Mouse (Mus musculus) adrenal gland (tissue): Measurements from ENCODE around the gene Best2.

Experiments used
- intact Hi-C: fragments of 180-260 bp; cut with DNase I; formaldehyde crosslinking; loops from one replicate; pipeline ENCODE4 v1.15.1; 2025
- long read RNA-seq, 2 experiments: library from polyadenylated mRNA; unstranded; transcript quantifications; one replicate each; pipeline ENCODE4 v2.0.0; 2020; ENCODE audit warnings: borderline replicate concordance in 1 of 2; ENCODE audit not compliant: insufficient replicate concordance in 1 of 2

Best2 gene
- long read RNA-seq, experiment 1, result 0 reads
- long read RNA-seq, experiment 2, result 0 reads

DNA sequence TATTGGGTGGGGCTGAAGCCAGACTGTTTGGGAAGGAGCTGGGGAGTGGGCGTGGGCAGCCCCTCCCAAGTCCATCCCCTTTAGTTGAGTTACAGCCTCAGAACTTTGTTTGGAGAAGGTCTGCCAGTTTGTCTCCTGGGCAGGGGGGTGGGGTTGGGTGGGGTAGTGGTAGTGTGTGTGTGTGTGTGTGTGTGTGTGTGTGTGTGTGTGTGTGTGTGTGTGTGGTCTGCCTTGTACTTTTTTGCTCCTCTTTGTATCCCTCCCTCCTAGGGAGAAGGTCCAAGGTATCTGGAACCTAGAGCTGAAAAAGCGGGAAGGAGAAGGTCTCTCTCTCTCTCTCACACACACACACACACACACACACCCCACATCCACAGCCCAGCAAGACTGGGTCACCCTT, at the start of gene Best2:
Gene Best2, minus strand, starts transcription at position 101 of the 400 bp plus-strand sequence.
- intact Hi-C loops, result no loop called here

DNA sequence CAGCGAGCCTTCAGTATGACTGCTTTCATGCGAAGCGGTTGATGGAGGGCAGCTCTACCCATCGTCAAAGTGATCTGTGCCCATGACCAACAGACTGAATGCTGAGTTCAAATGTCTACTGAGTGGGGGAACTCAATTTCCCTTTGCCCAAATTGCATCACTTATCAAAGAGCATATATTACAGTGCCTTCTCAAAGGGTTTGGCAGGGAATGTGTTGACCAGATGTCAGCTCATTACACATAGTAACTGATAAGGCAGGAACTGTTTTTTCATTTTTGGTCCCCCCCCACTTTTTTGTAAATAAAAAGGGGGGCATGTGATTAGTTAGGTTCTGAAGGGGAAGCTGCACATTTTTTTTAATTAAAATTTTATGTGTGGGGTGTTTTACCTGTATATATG, 48.3 kb upstream of the Best2 start:
- intact Hi-C loops, result no loop called here

DNA sequence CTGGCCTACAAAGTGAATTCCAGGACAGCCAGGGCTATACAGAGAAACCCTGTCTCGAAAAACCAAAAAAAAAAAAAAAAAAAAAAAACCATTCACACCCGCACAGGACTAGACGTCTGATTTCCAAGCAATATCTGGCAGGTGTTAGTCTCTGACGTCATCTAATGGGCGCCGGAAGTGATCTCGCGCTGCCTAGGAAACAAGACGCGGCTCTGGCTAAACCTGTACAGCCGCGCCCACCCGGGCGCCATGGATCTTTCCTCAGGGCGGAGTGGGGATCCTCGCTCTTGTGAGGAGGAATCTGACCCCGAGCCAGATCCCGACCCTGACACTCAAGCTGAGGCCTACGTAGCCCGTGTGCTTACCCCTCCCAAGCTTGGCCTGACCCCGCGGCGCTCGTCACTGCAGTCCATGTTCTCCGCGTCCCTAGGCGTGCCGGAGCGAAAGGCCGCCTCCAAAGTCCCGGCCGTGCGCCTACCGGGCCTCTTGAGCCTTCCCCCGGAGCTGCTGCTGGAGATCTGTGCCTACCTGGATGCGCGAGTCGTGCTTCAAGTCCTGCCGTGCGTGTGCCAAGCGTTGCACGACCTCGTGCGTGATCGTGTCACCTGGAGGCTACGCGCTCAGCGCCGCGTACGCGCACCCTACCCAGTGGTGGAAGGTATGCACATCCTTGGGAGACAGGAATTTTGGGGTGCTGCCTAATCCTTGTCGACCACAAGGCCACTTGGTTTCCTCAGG, 45.7 kb upstream of the Best2 start, which contains the start of gene Fbxw9:
Gene Fbxw9, plus strand, starts transcription at position 177 of the 738 bp plus-strand sequence.
- intact Hi-C loops, result no loop called here

DNA sequence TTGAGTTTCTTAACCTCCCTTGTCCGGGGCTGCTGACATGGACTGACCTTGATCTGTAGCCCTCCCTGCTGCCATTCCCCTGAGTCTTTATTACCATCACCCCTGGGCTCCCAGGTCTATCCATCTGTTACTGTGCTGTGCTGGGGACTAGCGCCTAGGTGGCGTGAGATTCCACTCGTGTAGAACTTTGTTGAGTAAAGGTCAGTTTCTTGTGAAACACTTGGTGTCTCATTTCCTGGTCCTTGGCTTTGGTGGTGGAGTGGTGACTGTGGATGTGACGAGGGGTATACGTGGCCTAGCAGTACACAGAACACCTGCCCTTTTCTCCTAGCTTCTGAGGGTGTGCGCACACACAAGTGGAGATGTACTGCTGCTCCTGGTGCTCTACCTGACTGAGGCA, 43.0 kb upstream of the Best2 start:
- intact Hi-C loops, result no loop called here

GRCm38 (mm10) chr8:85043619-85044018, 29.3 kb upstream of the Best2 start:
- intact Hi-C loops, result no loop called here

DNA sequence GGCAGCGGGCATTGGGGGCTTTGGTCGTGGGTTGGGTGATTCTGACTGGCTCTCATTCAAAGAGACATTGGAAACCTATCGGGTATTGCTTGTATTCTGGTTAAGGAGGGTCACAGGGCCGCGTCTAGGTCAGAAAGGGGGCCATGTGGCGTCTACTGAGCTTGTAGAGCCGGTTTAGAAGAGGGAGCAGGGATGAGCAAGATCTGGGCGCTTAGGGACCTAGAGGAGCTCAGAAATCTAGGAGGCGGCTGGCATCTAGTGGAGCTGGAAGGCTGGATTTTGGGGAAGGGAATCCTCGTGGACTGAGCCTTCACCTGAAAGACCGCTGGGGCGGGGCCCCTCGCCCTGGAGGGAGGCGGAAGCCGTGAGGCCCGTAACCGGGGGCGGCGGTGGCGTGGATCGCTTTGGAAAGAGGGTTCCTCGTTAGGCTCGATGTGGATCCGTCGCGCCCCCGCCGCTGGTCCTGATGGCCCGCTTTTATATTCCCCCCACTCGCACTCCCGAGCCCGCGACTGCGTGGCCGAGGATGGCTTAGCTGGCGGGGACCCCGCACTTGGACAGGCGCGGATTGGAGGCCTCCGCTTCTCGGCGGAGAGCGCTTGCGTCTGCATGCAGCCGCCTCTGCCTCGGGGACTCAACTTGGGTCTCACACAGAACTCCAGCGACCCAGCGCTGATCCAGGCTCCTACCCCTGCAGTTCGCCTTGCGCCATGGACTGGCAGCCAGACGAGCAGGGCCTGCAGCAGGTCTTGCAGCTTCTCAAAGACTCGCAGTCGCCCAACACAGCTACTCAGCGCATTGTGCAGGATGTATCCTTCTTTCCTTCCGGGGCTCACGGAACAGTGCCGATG, 23.6 kb upstream of the Best2 start:
- intact Hi-C loops, result loop anchor here (5.0 kb wide), 1 partner anchor 34 kb away; the partner anchor contains the start of gene Dhps

DNA sequence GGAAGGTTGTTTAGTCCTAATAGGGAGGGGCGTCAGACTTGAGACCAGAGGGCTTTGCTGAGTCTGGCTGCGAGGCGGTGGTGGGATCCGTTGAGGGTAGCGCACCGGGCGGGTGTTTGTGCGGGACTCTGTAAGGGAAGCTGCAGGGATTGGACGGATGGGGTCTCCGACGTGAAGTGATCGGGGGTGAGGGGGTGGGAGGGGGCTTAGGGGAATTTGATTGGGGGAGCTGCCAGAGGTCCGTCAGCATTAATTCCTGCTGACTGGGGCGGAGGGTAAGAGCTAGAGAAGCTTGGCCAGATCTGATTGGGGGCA, 23.0 kb upstream of the Best2 start:
- intact Hi-C loops, result loop anchor here (5.0 kb wide), 1 partner anchor 35 kb away; the partner anchor contains the start of gene Dhps

- intact Hi-C loops, result loop anchor here (5.0 kb wide), 1 partner anchor 35 kb away; the partner anchor contains the start of gene Dhps
Measured at GRCm38 (mm10) chr8:85036718-85037365, 22.5 kb upstream of the Best2 start, which contains the start of gene Tnpo2. Gene Tnpo2 (plus strand): TSS chr8:85036915.

GRCm38 (mm10) chr8:85036381-85036717, 22.0 kb upstream of the Best2 start:
- intact Hi-C loops, result loop anchor here (5.0 kb wide), 1 partner anchor 36 kb away; the partner anchor contains the start of gene Dhps

DNA sequence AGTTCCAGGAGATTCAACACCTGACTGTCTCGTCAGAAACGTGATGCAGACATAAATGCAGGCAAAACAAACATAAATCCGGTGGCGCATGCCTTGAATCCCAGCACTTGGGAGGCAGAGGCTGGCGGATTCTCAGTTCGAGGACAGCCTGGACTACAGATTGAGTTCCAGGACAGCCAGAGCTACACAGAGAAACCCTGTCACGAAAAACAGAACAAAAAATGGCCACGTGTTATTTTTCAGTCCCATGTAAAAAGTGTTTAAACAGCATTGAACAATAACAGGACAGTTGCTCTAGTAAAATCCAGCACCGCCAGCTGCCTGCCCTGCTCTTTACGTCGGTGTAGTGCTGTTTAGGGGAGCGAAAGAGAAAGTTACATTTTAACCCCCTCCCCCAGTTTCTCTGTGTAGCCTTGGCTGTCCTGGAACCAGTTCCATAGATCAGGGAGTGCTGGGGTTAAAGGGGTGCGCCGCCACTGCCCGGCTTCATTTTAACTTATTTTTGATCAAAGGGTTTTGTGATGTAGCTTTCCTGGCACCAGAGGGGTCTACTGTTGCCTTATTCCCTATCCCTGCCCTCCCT, 21.5 kb upstream of the Best2 start:
- intact Hi-C loops, result loop anchor here (5.0 kb wide), 1 partner anchor 36 kb away; the partner anchor contains the start of gene Dhps

GRCm38 (mm10) chr8:85035165-85035727, 20.9 kb upstream of the Best2 start:
- intact Hi-C loops, result loop anchor here (5.0 kb wide), 1 partner anchor 37 kb away; the partner anchor contains the start of gene Dhps

DNA sequence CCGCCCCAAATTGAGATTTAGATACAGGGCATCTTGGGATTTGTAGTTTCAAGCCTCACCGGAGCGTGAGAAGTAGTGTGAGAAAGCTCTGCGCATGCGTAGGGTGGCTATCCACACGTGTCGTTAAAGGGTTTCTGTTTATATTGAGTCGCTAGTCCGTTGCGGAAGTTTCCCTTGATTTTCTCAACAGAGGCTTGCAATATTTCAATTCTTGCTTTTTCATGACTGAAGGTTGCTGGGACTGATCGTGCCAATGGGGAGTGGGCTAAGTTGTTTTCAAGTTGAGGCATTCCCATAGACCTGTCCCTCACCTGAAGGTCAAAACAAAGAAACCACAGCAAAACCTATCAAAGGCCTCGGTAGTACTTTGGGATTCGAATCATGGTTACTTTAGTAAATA, 20.4 kb upstream of the Best2 start:
- intact Hi-C loops, result loop anchor here (5.0 kb wide), 1 partner anchor 38 kb away; the partner anchor contains the start of gene Dhps

DNA sequence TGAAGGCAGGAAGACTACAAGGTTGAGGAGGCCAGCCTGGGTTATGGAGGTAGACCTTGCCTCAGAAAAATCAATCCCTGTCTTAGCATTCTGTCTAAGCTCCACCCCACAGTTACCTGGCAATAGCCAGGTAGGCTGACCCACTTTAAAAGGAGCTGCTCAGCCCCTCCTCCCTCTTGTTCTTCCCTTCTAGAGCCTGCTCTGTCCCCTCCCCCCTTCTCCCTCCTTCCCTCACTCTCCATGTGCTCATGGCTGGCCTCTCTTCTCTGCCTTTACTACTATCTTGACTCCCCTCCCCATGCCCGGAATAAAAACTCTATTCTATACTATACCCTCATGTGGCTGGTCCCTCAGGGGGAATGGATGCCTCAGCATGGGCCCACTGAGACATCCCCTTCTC, 19.5 kb upstream of the Best2 start:
- intact Hi-C loops, result no loop called here

DNA sequence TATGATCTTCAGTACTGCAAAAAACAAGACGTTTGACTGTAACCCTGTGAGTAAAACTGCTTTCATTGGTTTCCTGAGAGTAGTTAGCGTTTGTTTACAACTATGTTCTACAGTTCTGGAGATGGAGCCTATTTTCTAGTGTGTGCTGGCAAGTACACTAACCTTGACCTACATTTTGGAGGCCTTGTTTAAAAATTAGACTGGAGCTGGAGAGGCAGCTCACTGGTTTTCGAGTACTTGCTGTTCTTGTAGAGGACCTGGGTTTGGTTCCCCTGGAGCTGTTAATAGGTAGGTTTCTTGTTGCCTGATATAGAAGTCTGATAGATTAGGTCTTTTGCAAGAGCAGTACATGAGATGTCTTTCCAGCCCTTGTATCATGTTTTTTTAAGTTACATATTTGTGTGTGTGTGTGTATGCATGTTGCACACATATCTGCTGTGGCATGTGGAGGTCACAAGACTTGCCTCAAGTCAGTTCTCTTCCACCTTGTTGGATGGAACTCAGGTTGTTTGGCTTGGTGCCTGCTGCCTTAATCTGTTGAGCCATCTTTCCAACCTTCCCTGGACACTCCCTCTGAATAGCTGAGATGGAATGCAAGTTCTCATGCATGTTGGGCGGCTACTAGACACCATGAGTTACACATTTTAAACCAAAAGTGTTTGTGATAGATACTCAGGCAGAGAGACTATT, 18.4 kb upstream of the Best2 start:
- intact Hi-C loops, result no loop called here

- intact Hi-C loops, result loop anchor here (5.0 kb wide), 1 partner anchor 52 kb away; the partner anchor contains the start of gene Junb
Measured at GRCm38 (mm10) chr8:85029271-85029670, 14.9 kb upstream of the Best2 start.

- intact Hi-C loops, result loop anchor here (5.0 kb wide), 1 partner anchor 51 kb away; the partner anchor contains the start of gene Junb
Measured at GRCm38 (mm10) chr8:85027922-85028321, 13.6 kb upstream of the Best2 start.

DNA sequence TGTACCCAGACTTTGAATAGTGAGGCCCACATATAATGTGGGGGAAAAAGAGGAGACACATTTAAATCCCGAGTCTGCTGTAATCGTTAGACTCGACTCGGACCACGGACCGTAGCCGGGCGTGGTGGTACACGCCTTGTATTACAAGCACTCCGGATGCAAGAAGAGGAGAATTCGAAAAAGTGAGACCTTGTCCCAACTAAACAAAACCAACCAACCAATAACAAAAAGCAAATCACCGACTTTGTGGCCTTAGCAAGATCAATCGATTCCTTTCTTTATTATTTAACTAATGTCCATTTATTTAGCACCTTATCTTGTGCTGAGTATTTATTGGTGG, 13.2 kb upstream of the Best2 start:
- intact Hi-C loops, result loop anchor here (5.0 kb wide), 1 partner anchor 50 kb away; the partner anchor contains the start of gene Junb

DNA sequence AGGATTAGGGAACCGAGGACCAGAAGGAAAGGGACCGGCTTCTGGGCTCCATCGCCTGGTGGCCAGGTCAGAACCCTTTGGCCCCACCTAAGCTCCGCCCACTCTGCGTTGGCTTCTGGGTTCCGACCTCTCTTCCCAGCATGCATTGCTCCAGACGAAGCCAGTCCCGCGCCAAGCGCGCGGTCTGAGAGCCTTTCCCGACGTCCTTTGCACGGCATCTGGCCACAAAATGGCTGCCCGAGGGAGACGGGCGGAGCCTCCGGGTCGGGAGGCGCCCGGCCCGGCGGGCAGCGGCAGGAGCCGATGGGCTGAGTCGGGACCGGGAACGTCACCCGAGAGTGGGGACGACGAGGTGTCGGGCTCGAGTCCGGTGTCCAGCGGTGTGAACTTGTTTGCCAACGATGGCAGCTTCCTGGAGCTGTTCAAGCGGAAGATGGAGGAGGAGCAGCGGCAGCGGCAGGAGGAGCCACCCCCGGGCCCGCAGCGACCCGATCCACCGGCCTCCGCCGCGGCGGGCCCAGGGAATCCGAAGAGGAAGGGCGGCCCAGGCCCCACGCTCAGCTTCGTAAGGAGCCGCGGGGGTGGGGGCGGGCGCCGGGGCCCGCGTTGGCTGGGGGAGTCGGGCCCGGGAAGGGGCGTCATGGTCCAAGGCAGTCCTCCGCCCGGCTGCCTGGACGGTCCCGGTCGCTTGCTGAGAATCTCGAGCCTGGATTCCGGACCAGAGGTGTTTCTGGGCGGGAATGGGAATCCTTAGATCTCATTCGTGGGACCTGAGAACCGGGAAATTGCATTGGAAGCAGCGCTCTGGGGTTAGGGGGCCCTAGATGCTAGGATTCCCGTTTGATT, 12.6 kb upstream of the Best2 start, which contains the start of gene Trir:
Gene Trir, plus strand, starts transcription at position 154 of the 846 bp plus-strand sequence.
- intact Hi-C loops, result loop anchor here (5.0 kb wide), 1 partner anchor 50 kb away; the partner anchor contains the start of gene Junb
